10 mouse cellular contexts compared by ENCODE assay signal in the genomic region with DNA sequence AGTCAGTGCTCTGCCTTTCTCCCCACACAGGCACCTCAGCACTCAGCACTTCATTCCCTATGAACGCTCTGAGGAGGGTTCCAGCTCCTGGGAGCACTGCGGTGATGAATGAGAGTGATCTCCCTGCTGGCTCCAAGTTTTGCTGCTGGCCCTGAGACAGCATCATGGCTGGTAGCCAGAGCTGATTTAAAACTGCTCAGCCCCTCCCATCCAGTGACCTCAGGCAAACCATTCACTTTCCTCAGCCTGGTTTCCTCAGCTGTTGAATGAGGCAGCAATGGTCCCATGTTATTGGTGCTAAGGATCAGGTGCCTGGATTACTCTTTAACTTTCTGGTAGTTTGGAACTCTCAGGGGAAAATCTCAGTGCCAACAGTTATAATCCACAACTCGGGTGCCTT. TPM values are rescaled to one million over a fixed set of nuclear protein-coding genes. Genes with fewer than 3 reads are reported as not detected.
A peak's percentile ranks its signal among the peaks of the same experiment; 100 is the strongest.
DNase-seq lines count a peak whose midpoint lies in the region; ATAC-seq and TF ChIP-seq lines count a peak whose summit lies in the region.
"Had no signal": no experiment of that assay in that cellular context is flagged by ENCODE, and none has a peak within 500 bp of the region (broad histone marks: within the 10 kb centered on the region; RNA-seq: fewer than 3 reads in every experiment).

Gene Chrna4, minus strand, starts transcription at position 110 of the 400 bp plus-strand sequence.

- DNase-seq in gastrocnemius, adult 2 months: peak; percentile 44
- no peak for DNase-seq in gastrocnemius, adult 18-20 months (ENCODE audit: low spot score)
- peak; percentile 22 for DNase-seq in 3T3-L1 (ENCODE audit: low read depth, low spot score)
- peak; percentile 49 for DNase-seq in embryonic facial prominence, embryonic 14.5 days (ENCODE audit: low spot score)
- peak; percentile 11 for DNase-seq in large intestine, adult 2 months (ENCODE audit: low read depth, low spot score)
- no peak for DNase-seq in natural killer cell, adult 2 months (ENCODE audit: low spot score in 2 of 2)

- peaks cover 39% of the 10 kb centered on the region for H3K27me3 ChIP-seq in embryonic facial prominence, embryonic 14.5 days (replicated peaks; ENCODE audit: control insufficient read depth, insufficient read depth, low read length)
- peaks cover 17% of the 10 kb centered on the region for H3K27me3 ChIP-seq in neural tube, embryonic 13.5 days

- ATAC-seq in embryonic facial prominence, embryonic 14.5 days (ENCODE audit: low read depth): no peak
- peak; percentile 29; the same call in 1 of the 2 replicates for ATAC-seq in neural tube, embryonic 13.5 days (ENCODE audit: low read depth)
- ATAC-seq in inflammation-experienced regulatory T-cells, adult 6 months: no peak

- no peaks in the 10 kb centered on the region for H3K36me3 ChIP-seq in embryonic facial prominence, embryonic 14.5 days (ENCODE audit: control insufficient read depth, insufficient read depth, low read length)
- H3K36me3 ChIP-seq in neural tube, embryonic 13.5 days: no peaks in the 10 kb centered on the region
- H3K36me3 ChIP-seq: lung, embryonic 15.5 days had no signal

- H3K9ac ChIP-seq in embryonic facial prominence, embryonic 14.5 days (ENCODE audit: low read depth, low read length): no peak within 1 kb of the TSS
- peak within 1 kb of the TSS; percentile 41; the same call in 1 of the 2 replicates for H3K9ac ChIP-seq in neural tube, embryonic 13.5 days
- H3K9ac ChIP-seq: lung, embryonic 15.5 days had no signal

- H3K4me1 ChIP-seq in embryonic facial prominence, embryonic 14.5 days (ENCODE audit: control insufficient read depth, insufficient read depth, low read length): no peaks in the 10 kb centered on the region
- H3K4me1 ChIP-seq in neural tube, embryonic 13.5 days (replicated peaks): peaks cover 51% of the 10 kb centered on the region

- no peak within 1 kb of the TSS for H3K27ac ChIP-seq in gastrocnemius, adult 2 months
- H3K27ac ChIP-seq in embryonic facial prominence, embryonic 14.5 days (replicated peaks; ENCODE audit: low read depth, low read length): no peak within 1 kb of the TSS
- peak within 1 kb of the TSS; percentile 59 for H3K27ac ChIP-seq in neural tube, embryonic 13.5 days (replicated peaks)
- H3K27ac ChIP-seq: lung, embryonic 15.5 days had no signal

- H3K4me2 ChIP-seq in embryonic facial prominence, embryonic 14.5 days (ENCODE audit: low read depth, low read length): no peak within 1 kb of the TSS
- H3K4me2 ChIP-seq in neural tube, embryonic 13.5 days: no peak within 1 kb of the TSS
- H3K4me2 ChIP-seq: lung, embryonic 15.5 days had no signal

- WGBS in embryonic facial prominence, embryonic 14.5 days: 55% methylated on average over 3 of the region's 3 CpGs
- 36% methylated on average over 3 of the region's 3 CpGs for WGBS in large intestine, adult 2 months
- WGBS in neural tube, embryonic 13.5 days: 32% methylated on average over 3 of the region's 3 CpGs

- no peaks in the 10 kb centered on the region for H3K9me3 ChIP-seq in embryonic facial prominence, embryonic 14.5 days (ENCODE audit: control insufficient read depth, low read length)
- no peaks in the 10 kb centered on the region for H3K9me3 ChIP-seq in neural tube, embryonic 13.5 days
- H3K9me3 ChIP-seq: lung, embryonic 15.5 days had no signal

- no peak within 1 kb of the TSS for H3K4me3 ChIP-seq in gastrocnemius, adult 2 months
- H3K4me3 ChIP-seq in embryonic facial prominence, embryonic 14.5 days (ENCODE audit: low read depth, low read length): no peak within 1 kb of the TSS
- H3K4me3 ChIP-seq in neural tube, embryonic 13.5 days: no peak within 1 kb of the TSS
- H3K4me3 ChIP-seq: lung, embryonic 15.5 days had no signal

- intact Hi-C loops in gastrocnemius, adult 2 months (cut with DNase I): no loop called here

- no peak for TF ChIP-seq CTCF in gastrocnemius, adult 2 months (IDR thresholded peaks at IDR 0.05)

RNA-seq across cellular contexts. Expression of gene Chrna4, which starts in this region (rescaled TPM):
- not detected for total RNA-seq in gastrocnemius, adult 2 months (2021)
- total RNA-seq in gastrocnemius, adult 18-20 months (2021): under 1 TPM in 1 of 2 experiments, not detected in 1; 0.09 TPM
- polyA plus RNA-seq in embryonic facial prominence, embryonic 14.5 days (2014; fragmentation: Nextera tagmentation; extraction: Ambion mirVana): 3.6 and 5.8 TPM in 2 replicates
- polyA plus RNA-seq in large intestine, adult 2 months (2012; rRNA removed): 0.05 and 0.08 TPM in 2 replicates
- 42.9 and 43.0 TPM in 2 replicates for polyA plus RNA-seq in neural tube, embryonic 13.5 days (2015; fragmentation: Nextera tagmentation; extraction: Ambion mirVana)
- not detected for polyA plus RNA-seq in inflammation-experienced regulatory T-cells, adult 6 months (2017; shearing (Covaris generic))
- total RNA-seq: common myeloid progenitor, adult 5-6 weeks had no signal

Comparison
In these comparisons a context has a peak if more than half of its experiments do, and no peak if none do; other contexts are left out.
1. Peak in DNase-seq in gastrocnemius, adult 2 months; RNA of the gene not detected or under 1 TPM.
2. Peak in DNase-seq in large intestine, adult 2 months; RNA of the gene not detected or under 1 TPM.
3. DNase-seq: peak in 3T3-L1 (single experiment) and embryonic facial prominence, embryonic 14.5 days (single experiment); none in gastrocnemius, adult 18-20 months (single experiment) and natural killer cell, adult 2 months (0 of 2).